Mouse (Mus musculus) c-Kit-positive CD71-positive TER-119-negative erythroid progenitor cells, embryonic 14.5 days (primary cell): Measurements from ENCODE around the gene 0610040J01Rik.

Source experiments
- DNase-seq: peaks from one replicate; pipeline ENCODE4 v3.0.0-alpha.2; 2013; ENCODE audit warnings: low read depth

The 0610040J01Rik gene

DNA sequence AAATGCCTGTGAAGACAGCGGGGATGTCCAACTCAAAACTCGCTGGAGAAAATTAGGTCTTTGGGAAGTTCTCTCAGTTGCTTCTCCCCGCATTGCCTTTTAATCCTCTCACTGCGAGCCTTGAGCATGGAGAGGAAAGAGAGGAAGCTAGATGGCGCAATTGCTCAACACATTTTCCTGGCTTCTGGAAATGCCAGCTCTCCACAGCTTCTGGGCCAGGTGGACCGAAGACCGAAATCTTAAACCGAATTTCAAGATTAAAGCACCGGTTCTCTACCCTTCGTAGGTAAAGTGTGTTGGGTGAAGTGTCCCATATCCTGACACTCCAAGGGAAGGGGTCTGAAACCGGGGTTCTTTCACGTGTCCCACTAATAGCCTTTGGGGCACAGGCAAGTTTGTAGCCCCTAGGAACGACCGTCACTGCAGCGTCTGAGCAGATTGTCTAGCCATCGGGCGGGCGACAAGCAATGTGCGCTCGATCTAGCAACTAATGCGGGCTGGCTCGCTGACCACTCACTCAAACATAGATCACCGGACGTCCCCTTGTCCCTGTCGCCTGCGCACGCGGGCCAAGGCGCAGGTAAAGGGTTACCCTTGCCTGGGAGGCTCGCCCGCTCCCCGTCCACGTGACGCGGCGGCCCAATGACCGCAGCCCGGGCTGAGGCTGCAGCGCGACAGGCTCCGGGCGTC lies at the start of gene 0610040J01Rik:
TSS of gene 0610040J01Rik (plus strand) at position 545 of the 690 bp plus-strand sequence.
- peak; percentile 40 for DNase-seq

DNA sequence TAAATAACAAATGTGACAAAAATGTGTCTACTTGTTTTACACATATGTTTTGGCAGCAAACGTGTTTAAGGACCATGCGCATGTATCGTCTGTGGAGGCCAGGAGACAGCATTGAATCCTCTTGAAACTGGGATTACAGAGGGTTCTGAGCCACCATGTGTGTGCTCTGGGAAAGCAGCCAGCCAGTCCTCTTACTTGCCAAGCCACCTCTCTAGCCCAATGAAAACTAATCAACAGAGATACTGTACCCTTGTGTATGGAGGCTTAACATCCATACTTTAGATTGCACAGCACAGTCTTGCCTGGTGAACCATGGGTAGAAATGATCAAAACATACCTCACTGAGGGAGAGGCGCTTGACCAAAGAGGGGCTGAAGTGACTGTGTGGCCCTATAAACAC lies 46.3 kb upstream of the 0610040J01Rik start:
- no peak for DNase-seq

GRCm38 (mm10) chr5:63766715-63767114 lies 45.4 kb upstream of the 0610040J01Rik start:
- DNase-seq, result peak; percentile 23

- DNase-seq, result no peak
These were observed 44.7 kb upstream of the 0610040J01Rik start for GRCm38 (mm10) chr5:63767464-63767863.

- no peak for DNase-seq
These were observed 43.9 kb upstream of the 0610040J01Rik start for GRCm38 (mm10) chr5:63768220-63768619.

DNA sequence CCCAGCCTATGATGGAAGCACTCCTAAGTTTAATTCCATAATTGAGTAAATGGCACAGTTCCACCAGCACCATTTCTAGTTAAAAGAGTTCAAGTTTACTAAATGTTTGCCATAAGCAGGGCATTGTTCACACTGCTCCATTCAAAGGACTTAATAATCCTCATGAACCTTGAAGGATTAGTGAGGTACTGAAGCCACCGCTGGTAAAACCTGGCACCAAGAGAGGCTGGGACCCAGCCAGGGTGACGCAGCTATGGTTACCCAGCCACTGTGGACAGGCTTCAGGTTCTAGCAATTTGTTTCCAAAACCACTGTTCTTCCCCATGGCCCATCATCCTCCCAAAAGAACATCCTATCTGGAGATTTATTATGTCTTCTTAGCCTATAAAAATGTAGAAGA lies 39.2 kb upstream of the 0610040J01Rik start:
- DNase-seq, result no peak

GRCm38 (mm10) chr5:63773603-63774002 lies 38.6 kb upstream of the 0610040J01Rik start:
- DNase-seq, result no peak

- DNase-seq, result no peak
These were observed 23.9 kb upstream of the 0610040J01Rik start for GRCm38 (mm10) chr5:63788156-63788826.

- DNase-seq, result no peak
These were observed 324 bp downstream of the 0610040J01Rik start for GRCm38 (mm10) chr5:63812509-63812865.

GRCm38 (mm10) chr5:63816643-63817042 lies 4.5 kb downstream of the 0610040J01Rik start:
- no peak for DNase-seq

GRCm38 (mm10) chr5:63817270-63817669 lies 5.1 kb downstream of the 0610040J01Rik start:
- no peak for DNase-seq

DNA sequence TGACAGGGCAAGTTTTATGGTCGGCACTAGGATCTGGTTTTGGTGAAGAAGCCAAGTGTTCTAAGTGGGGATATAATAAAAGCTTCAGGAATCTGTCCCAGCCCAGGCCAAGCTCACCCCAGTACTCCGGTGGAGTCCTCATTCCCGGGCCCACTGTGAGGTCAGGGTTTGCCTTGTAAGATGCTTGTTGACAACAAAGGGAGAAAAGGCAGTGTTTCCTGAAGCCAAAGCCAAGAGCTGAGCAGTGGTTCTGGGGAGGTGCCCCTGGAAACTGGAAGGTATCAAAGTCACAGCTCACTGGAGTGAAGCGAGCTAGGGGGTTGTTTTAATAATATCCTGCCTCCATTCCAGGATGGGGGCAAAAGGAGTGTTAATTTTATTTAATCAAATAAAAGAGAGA lies 6.8 kb downstream of the 0610040J01Rik start:
- no peak for DNase-seq

DNA sequence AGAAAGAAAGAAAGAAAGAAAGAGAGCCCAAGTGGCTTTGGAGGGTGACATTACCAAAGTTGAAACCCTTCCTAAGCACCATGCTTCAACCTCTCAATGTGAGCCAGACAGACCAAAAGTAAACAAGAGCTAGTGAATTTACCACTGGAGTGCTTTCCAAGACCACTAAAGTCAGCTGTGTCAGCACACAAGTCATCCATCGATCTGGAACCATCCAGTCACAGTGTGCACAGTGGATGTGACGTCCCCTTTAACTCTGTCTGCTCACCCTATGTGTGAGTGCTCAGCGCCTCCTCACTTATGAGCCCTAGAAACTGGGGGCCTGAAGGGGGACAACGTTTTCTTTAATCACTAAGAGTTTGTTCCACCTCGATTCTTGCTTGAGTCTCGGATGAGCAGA lies 7.4 kb downstream of the 0610040J01Rik start:
- DNase-seq, result no peak

DNA sequence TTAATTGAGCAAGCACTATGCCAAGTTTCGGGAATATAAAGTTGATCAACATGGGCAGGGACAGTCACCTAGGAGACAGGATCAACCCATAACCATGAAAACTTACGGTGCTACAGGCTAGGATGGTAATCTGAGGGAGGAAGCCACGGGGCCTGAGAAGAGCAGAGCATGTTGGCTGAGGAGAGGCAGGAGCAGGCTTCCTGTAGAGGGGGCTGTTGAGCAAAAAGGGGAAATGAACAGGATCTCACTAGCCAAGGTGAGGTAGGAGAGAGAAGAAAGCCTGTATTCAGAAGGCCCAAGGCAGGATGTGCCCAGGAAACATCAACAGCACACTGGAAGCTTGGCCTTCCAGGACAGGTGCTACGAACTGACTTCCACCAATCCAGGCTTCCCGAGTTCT lies 9.0 kb downstream of the 0610040J01Rik start:
- no peak for DNase-seq

- DNase-seq, result peak; percentile 45
These were observed 9.7 kb downstream of the 0610040J01Rik start for GRCm38 (mm10) chr5:63821860-63822259.

- DNase-seq, result no peak
These were observed 11.5 kb downstream of the 0610040J01Rik start for GRCm38 (mm10) chr5:63823362-63824332.

- no peak for DNase-seq
These were observed 12.6 kb downstream of the 0610040J01Rik start for GRCm38 (mm10) chr5:63824599-63825350.

DNA sequence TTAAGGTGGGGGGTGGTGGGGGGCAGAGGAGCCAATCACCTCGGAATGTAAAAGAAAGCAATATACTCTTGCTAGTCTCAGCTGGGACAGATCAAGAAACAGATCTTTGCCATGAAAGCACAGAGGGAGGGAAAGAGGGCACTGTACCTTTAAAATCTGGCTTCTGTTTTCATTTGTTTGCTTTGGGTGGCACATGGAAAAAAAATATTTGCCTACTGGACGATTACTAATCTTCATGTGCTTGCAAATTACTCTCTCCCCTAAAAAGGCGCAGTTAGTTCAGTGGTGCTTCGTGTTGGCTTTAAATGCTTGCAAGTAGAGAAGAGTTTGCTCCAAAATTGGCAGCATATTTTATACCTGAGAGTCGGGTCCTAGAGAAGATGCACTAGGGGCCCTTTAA lies 13.7 kb downstream of the 0610040J01Rik start:
- no peak for DNase-seq

GRCm38 (mm10) chr5:63827006-63827405 lies 14.8 kb downstream of the 0610040J01Rik start:
- DNase-seq, result no peak

DNA sequence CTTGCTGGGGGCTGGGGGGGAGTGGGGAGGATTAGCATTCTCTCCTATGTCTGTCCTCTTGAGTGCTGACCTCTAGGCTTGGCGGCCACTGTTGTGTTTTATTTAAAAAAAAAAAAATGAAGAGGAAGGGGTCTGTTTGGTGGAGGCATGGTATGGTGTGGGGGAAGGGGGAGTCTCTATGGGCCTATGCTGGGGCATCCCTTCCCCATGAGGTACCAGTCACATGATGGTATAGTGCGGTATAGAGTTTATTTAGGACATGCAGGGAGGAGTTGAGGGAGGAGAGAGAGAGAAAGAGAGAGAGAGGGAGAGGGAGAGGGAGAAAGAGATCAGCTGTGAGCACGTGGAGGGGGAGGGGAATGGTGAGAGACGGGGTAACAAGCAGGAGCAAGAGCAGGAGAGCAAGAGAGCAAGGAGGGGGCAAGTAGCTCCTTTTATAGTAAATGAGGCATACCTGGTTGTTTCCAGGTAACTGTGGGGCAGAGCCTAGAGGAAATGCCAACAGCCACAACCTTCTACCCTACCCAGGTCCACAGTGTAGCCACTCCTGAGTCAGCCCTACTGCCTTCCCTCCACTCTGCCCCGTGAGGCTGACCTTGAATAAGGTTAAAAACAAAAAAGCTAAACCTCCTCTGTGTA lies 15.4 kb downstream of the 0610040J01Rik start:
- no peak for DNase-seq
